Mouse (Mus musculus) c-Kit-positive CD71-positive TER-119-negative erythroid progenitor cells, embryonic 14.5 days (primary cell): ENCODE results near the gene 2310039H08Rik.

Source experiments
- DNase-seq: peaks from one replicate; pipeline ENCODE4 v3.0.0-alpha.2; 2013; ENCODE audit warnings: low read depth

2310039H08Rik gene

DNA sequence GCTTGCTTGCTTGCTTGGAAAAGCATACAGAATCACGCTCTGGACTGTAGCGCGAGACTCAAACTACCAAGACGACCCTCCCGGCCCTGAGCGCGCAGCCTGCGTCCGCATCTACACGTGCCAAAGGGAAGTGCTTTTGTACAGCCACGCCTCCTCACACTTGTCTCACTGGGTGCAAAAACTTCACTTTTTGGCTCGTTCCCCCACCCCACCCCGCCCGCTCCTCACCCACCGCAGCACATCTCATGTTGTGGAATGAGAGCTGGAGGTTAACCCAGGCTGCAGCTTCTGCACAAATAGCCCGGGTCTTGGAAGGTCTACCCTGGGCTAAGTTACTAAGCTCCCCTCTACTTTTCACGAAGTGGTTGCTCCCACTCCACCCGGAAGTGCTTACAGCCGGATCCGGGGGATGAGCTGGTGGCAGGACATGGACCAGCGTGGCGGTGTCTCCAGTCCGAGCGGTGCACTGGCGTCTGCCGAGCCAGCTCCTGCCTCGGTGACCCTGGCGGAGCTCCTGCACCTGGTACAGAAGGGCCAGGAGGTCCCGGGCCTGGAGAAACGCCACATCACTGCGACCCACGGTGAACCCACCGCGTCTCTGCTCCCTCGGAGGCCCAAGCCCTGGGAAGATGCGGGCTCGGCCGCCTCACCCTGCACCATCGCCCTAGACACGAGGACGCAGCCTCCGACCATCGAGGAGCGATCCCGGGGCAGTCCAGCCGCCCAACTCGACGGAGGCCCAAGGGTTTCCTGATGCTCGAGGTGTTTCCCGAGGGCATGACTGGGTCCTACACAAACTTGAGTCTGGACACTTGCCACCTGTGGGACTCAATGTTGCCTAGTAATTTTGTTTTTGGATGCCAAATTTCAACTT is at the start of gene 2310039H08Rik:
2310039H08Rik (plus strand) TSS at position 232 of the 874 bp plus-strand sequence.
- peak; percentile 78 for DNase-seq

DNA sequence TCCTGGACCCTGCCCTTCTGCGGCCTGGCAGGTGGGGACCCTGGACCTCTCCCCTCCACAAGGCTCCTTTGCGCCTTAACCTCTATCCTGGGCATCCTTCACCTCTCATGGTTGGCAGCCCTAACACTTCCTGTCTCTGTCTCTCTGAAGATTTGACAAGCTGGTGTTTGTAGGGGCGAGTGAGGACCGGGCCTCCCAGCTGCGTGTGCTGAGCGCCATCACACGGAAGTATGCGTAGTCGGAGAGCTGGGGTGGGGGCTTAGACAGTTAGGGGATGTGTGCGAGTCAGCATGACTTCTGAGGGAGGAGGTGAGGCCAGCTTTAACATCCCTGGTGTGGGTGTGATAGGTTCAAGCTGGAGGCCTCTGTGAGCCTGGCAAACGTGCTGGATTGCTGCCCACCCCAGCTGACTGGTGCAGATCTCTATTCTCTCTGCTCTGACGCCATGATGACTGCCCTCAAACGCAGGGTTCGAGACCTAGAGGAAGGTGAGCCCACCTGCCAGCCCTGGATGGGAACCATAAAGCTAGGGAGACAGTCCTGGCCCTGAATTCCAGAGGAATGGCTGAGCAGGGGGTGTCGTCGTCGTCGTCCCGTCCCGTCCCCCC is 47.9 kb upstream of the 2310039H08Rik start:
- DNase-seq = no peak

DNA sequence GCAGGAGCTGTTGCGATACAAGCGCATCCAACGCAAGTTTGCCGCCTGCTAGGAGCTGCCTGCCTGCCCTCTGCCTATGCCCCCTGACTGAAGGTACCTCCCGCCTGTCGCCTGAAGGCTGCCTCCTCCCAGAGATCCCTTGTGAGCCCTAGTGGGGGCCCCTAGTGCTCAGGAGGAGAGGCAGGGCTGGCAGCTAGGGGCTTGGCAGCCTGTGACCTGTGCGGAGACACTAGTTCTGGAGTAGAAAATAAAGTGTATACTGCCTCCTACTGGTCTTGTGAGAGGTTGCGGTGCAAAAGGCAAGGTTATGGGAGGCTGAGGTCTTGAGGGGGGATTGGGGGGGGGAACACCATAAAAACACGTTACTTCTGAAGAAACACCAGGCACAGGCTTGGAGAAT is 47.2 kb upstream of the 2310039H08Rik start:
- no peak for DNase-seq

- no peak for DNase-seq
These were observed 46.4 kb upstream of the 2310039H08Rik start for GRCm38 (mm10) chr17:46725731-46726645.

DNA sequence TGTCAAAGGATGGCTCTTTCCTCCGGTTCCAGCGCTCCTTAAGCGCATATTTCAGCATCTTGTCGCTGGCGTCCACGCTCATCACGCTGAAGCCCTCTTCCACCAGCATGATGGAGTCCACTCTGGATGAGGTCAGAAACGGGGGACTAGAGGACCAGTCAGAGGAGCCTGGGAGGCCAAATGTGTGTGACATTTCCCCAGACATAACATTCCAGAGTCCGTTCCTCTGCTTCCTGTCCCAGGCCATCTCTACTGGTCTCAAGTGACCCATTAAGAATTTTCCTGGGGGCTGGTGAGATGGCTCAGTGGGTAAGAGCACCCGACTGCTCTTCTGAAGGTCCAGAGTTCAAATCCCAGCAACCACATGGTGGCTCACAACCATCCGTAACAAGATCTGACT is 45.2 kb upstream of the 2310039H08Rik start:
- no peak for DNase-seq

DNA sequence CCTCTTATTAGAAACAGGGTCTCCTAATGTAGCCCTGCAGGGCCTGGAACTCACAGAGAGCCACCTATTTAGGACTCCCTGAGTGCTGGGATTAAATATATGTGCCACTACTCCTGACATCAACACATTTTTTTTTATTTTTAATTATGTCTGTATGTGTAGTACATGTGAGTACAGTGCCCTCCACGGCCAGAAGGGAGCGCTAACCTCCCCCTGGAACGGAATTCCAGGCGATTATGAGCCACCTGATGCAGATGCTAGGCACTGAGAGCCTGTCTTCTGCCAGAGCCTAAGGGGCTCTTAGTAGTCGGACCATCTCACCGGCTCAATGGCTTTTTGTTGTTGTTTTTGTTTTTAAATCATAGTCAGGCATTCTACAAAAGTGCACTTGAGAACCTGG is 44.4 kb upstream of the 2310039H08Rik start:
- no peak for DNase-seq

DNA sequence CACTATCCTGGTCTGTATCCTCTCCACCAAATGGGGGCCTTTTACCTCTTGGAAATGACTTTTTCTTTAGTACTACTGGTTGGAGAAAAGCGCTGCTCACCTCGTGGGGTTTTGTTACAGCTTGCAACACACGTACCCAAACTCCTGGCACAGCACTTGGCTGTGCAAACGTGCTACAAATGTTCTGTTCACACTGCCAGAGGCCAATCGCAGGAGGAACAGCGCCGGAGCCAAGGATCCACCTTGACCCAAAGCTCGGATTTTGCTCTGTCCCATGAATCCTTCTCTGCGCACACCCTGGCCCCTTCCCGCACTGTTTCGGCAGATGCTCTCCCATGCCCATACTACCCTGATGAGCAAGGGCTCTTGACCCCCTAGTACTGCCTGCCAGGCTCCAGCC is 43.9 kb upstream of the 2310039H08Rik start:
- DNase-seq = no peak

GRCm38 (mm10) chr17:46728904-46729318 is 43.5 kb upstream of the 2310039H08Rik start, which contains the start of gene Gnmt:
TSS of gene Gnmt (minus strand) at chr17:46729168.
- DNase-seq = no peak

DNA sequence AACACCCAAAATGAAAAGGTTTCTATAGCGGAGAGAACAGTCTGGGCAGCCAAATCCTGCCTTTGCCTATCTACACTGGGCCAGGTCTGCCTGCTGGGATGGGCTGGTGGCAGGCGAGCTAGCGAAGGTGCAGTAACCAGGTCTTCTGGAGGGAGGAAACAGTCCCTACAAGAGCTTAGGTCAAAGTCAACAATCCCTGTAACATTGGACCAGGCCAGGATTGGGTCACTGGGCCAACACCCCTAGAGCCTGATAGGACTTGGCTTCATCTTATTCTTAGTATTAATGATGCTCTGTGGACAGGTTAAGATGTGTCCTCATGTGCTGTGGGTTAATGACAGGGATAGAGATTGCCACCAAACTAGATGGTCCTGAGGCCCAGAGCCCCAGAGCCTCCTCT is 38.4 kb upstream of the 2310039H08Rik start:
- no peak for DNase-seq

- no peak for DNase-seq
These were observed 37.1 kb upstream of the 2310039H08Rik start for GRCm38 (mm10) chr17:46735287-46735686.

- peak; percentile 43 for DNase-seq
These were observed 36.3 kb upstream of the 2310039H08Rik start for GRCm38 (mm10) chr17:46736160-46736559.

GRCm38 (mm10) chr17:46741305-46741704 is 31.1 kb upstream of the 2310039H08Rik start:
- DNase-seq = no peak

DNA sequence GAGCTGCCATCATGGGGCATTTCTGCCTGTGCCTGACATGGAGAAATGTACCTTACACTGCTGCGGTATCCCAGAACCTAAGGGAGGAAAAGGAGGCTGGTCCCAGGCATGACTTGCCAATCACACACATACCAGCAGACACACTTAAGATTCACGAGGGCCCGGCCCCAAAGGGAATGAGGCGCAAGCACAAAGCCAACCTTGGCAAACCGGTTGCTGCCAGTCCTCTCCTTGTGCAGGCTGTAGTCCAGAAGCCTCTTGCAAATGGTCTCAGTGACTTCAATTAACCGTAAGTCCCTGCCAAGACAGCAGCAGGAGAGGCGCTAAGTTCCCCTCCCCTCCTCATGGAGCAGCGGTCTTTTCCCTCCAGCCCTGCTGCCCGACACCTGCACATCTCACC is 29.4 kb upstream of the 2310039H08Rik start:
- DNase-seq = no peak

DNA sequence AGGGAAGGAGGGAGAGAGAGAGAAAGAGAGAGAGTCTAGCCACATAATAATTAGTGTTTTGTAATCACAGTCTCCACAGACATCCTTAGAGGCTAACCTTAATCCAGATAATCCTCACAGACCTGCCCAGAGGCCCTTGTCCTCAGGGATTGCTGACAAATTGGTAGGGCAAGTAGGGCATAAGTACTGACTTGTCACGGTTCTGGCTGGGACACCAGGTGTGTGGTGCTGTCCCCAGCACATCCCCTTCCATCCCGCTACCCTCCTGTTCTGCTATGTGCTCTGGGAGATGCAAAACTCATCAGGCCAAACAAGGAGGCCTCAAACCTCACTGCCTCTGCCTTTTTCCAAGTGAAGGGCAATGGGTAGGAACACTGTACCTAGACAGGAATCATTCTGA is 26.9 kb upstream of the 2310039H08Rik start:
- DNase-seq = no peak

DNA sequence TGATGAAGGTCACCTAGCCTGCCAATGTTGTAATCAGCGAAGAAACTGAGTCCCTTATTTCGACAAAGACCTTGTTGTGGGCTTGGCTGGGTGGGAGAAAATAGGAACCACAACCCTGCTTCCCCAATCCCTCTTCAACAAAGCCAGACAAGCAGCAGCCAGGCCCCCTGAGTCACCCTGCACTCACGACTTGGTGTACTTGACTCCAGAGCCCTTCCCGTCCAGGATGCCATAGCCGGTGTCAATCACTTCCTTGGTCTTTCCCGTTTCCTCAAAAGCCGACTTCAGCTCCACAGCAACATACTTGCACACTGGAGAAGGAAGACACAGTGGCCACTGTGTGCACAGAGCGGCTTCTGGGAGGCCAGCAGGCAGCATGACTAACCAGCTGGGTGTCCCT is 25.2 kb upstream of the 2310039H08Rik start:
- no peak for DNase-seq

DNA sequence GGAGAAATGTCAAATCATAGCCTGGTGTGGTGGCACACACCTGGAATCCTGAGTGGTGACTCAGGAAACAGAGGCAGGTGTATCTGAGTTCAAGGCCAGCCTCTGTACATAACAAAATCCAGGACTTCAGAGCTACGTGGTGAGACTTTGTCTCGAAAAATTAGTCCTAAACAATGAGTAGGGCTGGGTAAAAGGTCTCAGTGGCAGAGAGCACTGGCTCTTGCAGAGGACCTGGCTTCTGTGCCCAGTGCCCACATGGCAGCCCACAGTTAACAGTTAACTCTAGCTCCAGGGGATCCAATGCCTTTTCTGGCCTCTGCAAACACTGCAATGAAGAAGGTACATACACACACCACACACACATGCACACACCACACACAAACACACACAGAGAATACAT is 24.6 kb upstream of the 2310039H08Rik start:
- DNase-seq = no peak

DNA sequence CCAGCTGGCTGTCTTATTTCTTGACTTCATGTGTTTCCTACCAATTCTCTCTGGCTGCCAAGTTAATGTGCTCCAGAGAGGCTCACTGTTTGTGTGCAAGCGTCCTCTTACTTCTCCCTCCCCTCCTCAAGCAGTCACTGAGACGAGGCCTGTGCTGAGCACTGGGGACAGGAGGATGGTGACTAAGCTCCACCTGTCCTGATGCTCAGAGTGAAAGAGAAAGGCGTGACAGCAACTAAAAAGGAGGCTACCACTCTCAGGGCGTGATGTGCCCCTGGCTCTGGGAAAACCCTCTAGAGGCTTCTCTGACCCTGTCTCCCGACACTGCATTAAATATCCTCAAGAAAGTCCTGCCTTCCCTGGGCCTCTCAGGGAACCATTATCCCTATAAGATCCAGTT is 23.2 kb upstream of the 2310039H08Rik start:
- no peak for DNase-seq

- no peak for DNase-seq
These were observed 21.9 kb upstream of the 2310039H08Rik start for GRCm38 (mm10) chr17:46750580-46750979.

GRCm38 (mm10) chr17:46751056-46751793 is 21.2 kb upstream of the 2310039H08Rik start:
- DNase-seq = no peak

DNA sequence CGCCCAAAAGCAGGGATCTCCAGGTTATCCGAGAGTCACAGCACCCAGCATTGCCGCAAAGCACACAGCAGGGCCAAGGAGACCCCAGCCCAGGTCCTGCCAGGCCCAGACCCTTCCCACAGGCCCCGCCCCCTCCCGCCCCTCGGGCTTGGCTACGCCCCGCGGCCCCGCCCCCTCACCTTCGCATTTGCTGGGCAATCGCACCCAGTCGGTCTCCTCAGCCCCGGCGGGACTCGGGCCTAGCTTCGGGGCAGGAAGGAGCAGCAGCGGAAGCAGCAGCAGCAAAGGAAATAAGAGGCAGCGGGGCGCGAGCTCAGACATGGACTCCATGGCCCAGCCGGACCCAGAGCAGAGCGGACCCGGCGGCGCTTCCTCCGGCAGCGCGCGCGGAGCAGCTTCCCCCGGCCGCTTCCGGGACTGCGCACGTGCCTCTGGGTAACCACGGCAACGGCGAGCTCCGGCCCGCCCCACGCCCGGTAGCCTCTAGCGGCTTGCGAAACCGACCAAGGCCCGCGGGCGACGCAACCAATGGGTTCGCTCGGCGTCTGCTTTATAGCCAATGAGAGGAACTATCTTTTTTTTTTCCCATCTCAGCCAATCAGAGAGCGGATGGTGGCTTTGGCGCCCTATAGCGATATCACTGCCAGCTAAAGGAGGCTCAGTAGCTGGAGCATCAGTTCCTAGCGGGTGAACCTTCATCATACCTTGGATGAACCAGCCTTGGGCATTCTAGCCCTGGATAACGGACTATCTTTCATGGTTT is 20.5 kb upstream of the 2310039H08Rik start, which contains the start of gene Cnpy3:
Cnpy3 (minus strand) TSS at position 421 of the 763 bp plus-strand sequence.
- peak; percentile 97 for DNase-seq

- DNase-seq = no peak
These were observed 13.7 kb upstream of the 2310039H08Rik start for GRCm38 (mm10) chr17:46758753-46759152.
